Mouse (Mus musculus) forebrain, postnatal 0 days (tissue): ENCODE measurements at regions not wholly inside any gene's neighbourhood (a gene's known extent, or its start where the extent isn't known, plus 50 kb on each side); places are given as distances from the start of the nearest gene placed in this dataset.

ENCODE experiments used
- ATAC-seq: fragments of 200-750 bp; cut with Nextera tagmentation; 2 replicates; pipeline ENCODE4 v1.8.0; 2017; ENCODE audit warnings: mild to moderate bottlenecking, moderate library complexity
- DNase-seq: peaks from one replicate; pipeline ENCODE4 v3.0.0-alpha.2; 2015
- H3K27ac ChIP-seq: fragments of 300-500 bp; sonication (generic); 2 replicates; pipeline ENCODE4 v1.5.1; 2014; ENCODE audit warnings: low read depth, mild to moderate bottlenecking, antibody characterized with exemption, low read length, moderate library complexity, mixed read lengths
- H3K27me3 ChIP-seq: fragments of 300-500 bp; sonication (generic); 2 replicates; pipeline ENCODE4 v1.6.1; 2014; ENCODE audit warnings: mild to moderate bottlenecking, low read length, mixed read lengths; ENCODE audit not compliant: insufficient read depth
- H3K36me3 ChIP-seq: fragments of 300-500 bp; sonication (generic); 2 replicates; pipeline ENCODE4 v1.6.1; 2014; ENCODE audit warnings: mild to moderate bottlenecking, moderate library complexity; ENCODE audit not compliant: insufficient read depth
- H3K4me1 ChIP-seq: fragments of 300-500 bp; sonication (generic); 2 replicates; pipeline ENCODE4 v1.6.1; 2014; ENCODE audit warnings: antibody characterized with exemption; ENCODE audit not compliant: insufficient read depth
- H3K4me2 ChIP-seq: fragments of 300-500 bp; sonication (generic); 2 replicates; pipeline ENCODE4 v1.6.1; 2014; ENCODE audit warnings: low read depth, mild to moderate bottlenecking, moderate library complexity
- H3K4me3 ChIP-seq: fragments of 300-500 bp; sonication (generic); 2 replicates; pipeline ENCODE4 v1.5.1; 2014; ENCODE audit warnings: low read depth, low read length, mixed read lengths
- H3K9ac ChIP-seq: fragments of 300-500 bp; sonication (generic); 2 replicates; pipeline ENCODE4 v1.6.1; 2014; ENCODE audit warnings: mild to moderate bottlenecking
- H3K9me3 ChIP-seq: fragments of 300-500 bp; sonication (generic); 2 replicates; pipeline ENCODE4 v1.6.1; 2016; ENCODE audit warnings: low read length
- CTCF ChIP-seq: sonication (generic); IDR thresholded peaks from 2 replicates; pipeline ENCODE4 v1.5.1; 2016; ENCODE audit warnings: antibody characterized with exemption, control low read depth, low read depth
- WGBS: fragments of 180-500 bp; shearing (Covaris S2); extraction: QIAGEN DNeasy Blood & Tissue Kit; methylation state at CpG from one replicate; pipeline ENCODE4 v1.1.7; 2014; 5-methylcytosine and 5-hydroxymethylcytosine counted together

DNA sequence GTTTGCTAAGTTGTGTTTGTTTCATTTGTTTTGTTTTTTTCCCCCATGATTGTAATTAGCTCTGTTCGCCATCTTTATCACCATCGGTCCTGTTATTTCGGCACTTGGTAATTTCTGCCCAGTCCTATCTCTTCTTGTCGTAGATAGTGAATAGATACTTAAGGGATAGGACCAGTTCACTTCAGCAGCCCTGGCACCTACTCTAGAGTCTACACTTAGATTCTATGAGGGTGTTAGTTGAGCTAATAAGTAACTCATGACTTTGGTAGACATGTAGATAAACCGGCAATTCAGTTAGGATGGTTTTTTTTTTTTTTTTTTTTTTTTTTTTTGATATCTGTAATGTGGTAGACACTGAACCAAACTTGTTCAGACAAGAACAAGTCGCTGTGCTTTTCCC, 72.5 kb upstream of the Bmper start:
- DNase-seq (no peak), ATAC-seq (no peak)
- H3K27ac ChIP-seq, result no peak overlapping the region
- no peaks in the 10 kb centered on the region for H3K4me1 ChIP-seq
- H3K9ac ChIP-seq, result no peak overlapping the region
- H3K36me3 ChIP-seq, result no peaks in the 10 kb centered on the region
- no peak overlapping the region for H3K4me3 ChIP-seq
- no peaks in the 10 kb centered on the region for H3K9me3 ChIP-seq
- TF ChIP-seq CTCF, result no peak
- 93% methylated on average over 6 of the region's 6 CpGs for WGBS
- H3K27me3 ChIP-seq, result no peaks in the 10 kb centered on the region
- H3K4me2 ChIP-seq, result no peak overlapping the region

DNA sequence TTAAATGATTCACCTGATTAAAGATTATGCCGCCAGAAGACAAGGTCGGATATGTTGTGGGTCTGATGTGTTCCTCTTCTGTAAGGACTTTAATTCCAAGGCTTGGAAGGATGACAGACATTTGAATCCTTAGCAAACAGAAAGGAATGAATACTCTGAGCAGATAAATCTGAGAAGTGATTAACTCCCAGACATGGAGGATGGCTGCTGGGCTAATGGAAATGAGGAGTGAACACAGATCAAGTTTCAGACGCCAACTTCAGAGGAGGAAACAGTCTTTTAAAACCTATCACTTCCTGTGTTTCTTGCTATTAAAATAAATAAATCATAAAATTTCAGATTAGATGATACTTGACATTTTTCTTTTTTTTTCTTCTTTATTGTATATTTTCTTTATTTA, 72.0 kb upstream of the Bmper start:
- DNase-seq (no peak), ATAC-seq (no peak)
- H3K27me3 ChIP-seq, result no peaks in the 10 kb centered on the region
- H3K4me3 ChIP-seq, result no peak overlapping the region
- no peak overlapping the region for H3K9ac ChIP-seq
- H3K27ac ChIP-seq, result no peak overlapping the region
- no peak overlapping the region for H3K4me2 ChIP-seq
- H3K4me1 ChIP-seq, result no peaks in the 10 kb centered on the region
- H3K9me3 ChIP-seq, result no peaks in the 10 kb centered on the region
- WGBS, result 78% methylated on average over 3 of the region's 3 CpGs
- no peak for TF ChIP-seq CTCF
- no peaks in the 10 kb centered on the region for H3K36me3 ChIP-seq

DNA sequence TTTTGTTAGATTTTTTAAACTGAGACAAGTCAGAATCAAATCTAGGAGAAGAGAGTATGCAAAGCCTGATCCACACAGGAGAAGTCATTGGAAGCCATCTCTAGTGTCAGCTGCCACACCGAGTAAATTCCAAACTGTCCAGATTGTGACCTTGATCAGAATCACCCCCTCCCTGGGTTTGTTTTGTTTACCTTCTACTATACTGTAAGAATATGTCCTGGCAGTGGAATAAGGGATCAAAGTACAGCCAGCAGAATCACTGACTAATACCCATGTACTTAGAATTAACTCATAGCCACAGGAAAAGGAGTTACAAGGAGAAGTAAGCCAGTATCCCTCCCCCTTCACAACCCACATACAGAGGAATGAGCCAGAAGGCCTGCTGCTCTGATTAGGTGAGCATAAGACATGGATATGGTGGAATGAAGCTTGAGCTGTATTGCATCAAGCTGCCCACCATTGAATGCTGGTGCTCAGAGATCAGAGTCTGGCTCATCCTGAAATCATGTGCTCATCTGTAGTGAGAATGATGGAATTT, 70.9 kb upstream of the Bmper start:
- H3K36me3 ChIP-seq, result no peaks in the 10 kb centered on the region
- no peak overlapping the region for H3K27ac ChIP-seq
- WGBS, result 94% methylated on average over 1 of the region's 1 CpGs
- no peak overlapping the region for H3K4me3 ChIP-seq
- no peak for ATAC-seq
- no peaks in the 10 kb centered on the region for H3K9me3 ChIP-seq
- H3K9ac ChIP-seq, result no peak overlapping the region
- DNase-seq, result no peak
- H3K4me2 ChIP-seq, result no peak overlapping the region
- no peaks in the 10 kb centered on the region for H3K27me3 ChIP-seq
- no peaks in the 10 kb centered on the region for H3K4me1 ChIP-seq
- no peak for TF ChIP-seq CTCF

DNA sequence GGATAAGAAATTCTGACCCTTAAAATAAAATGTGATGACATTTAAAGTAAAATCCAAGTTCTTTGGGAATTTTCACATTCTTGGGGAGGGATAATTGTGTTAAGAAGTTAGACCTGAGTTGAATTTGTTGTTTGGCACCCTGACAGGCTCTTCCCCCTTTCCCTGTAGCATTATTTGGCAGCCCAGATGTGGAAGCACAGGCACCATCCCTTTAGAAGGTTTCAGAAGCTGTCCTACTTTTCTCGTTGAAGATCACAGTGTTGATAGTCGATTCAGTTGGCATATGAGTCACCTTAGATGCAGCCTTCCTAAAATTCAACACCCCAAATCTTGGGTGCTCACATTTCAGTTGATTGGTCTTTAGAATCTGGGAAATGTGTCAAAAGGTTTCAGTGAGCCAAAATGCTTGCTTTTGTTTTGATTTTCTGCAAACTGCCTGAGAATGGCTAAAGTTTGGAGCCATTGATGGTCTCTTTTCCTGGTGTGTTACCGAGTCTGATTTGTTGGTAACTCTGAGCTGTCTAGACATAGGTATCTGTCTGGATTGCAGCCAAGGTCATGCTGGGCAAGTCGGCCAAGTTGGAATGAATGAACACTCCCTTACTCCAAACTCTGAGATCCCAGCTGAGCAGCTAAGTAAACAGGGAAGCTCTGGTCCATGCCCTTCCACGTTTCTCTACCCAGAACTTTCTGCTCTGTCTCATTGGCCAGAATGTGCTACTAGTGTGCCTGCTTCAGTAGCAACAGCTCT, 65.9 kb upstream of the Bmper start:
- H3K4me2 ChIP-seq, result no peak overlapping the region
- no peak for ATAC-seq
- no peaks in the 10 kb centered on the region for H3K4me1 ChIP-seq
- WGBS, result 38% methylated on average over 5 of the region's 5 CpGs
- H3K9ac ChIP-seq, result no peak overlapping the region
- H3K9me3 ChIP-seq, result no peaks in the 10 kb centered on the region
- no peak for TF ChIP-seq CTCF
- no peaks in the 10 kb centered on the region for H3K36me3 ChIP-seq
- no peak for DNase-seq
- no peak overlapping the region for H3K4me3 ChIP-seq
- H3K27me3 ChIP-seq, result no peaks in the 10 kb centered on the region
- no peak overlapping the region for H3K27ac ChIP-seq

DNA sequence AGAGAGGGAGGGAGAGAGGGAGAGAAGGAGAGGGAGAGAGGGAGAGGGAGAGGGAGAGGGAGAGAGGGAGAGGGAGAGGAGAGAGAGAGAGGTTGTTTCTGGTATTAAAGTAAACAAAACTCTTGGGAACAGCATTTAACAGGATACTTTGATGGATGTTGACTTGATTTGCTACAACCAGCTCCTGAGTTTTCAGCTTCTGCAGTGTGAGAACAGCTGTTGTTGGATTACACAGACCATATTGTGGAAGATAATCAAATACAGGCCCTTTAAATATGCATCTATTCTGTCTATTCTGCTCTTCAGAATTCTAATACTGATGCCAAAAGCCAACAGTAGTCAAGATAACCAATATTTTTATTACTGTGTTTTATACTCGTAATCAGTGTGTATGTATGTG, 64.4 kb upstream of the Bmper start:
- Histone ChIP-seq H3K4me3 (no peak overlapping the region), H3K9ac (no peak overlapping the region), H3K27ac (no peak overlapping the region), H3K9me3 (no peaks in the 10 kb centered on the region), H3K27me3 (no peaks in the 10 kb centered on the region), H3K4me2 (no peak overlapping the region), H3K4me1 (no peaks in the 10 kb centered on the region), H3K36me3 (no peaks in the 10 kb centered on the region)
- 58% methylated on average over 1 of the region's 1 CpGs for WGBS
- ATAC-seq (no peak), DNase-seq (no peak)
- no peak for TF ChIP-seq CTCF

DNA sequence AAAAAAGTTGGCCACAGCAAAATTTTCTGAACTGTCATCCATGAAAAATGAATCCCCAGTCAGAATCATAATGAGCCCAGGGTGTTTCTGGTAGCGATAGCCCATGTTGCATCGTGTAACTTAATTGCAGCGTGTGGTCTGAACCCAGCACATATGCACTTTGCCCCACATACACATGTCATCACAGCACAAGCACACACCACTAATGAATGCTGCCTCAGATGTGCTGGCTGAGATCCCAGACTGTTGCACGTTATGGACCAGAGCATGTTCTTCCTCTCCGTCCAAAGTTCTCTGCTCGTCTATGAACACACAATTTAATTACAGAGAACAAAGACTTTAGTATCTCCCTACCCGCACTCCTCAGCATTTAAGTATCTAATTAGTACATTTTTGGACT, 61.5 kb upstream of the Bmper start:
- WGBS, result 37% methylated on average over 7 of the region's 7 CpGs
- Histone ChIP-seq H3K4me3 (no peak overlapping the region), H3K9me3 (no peaks in the 10 kb centered on the region), H3K27me3 (no peaks in the 10 kb centered on the region), H3K36me3 (no peaks in the 10 kb centered on the region), H3K4me1 (no peaks in the 10 kb centered on the region), H3K4me2 (no peak overlapping the region), H3K27ac (no peak overlapping the region), H3K9ac (no peak overlapping the region)
- DNase-seq (no peak), ATAC-seq (no peak)
- TF ChIP-seq CTCF, result no peak

DNA sequence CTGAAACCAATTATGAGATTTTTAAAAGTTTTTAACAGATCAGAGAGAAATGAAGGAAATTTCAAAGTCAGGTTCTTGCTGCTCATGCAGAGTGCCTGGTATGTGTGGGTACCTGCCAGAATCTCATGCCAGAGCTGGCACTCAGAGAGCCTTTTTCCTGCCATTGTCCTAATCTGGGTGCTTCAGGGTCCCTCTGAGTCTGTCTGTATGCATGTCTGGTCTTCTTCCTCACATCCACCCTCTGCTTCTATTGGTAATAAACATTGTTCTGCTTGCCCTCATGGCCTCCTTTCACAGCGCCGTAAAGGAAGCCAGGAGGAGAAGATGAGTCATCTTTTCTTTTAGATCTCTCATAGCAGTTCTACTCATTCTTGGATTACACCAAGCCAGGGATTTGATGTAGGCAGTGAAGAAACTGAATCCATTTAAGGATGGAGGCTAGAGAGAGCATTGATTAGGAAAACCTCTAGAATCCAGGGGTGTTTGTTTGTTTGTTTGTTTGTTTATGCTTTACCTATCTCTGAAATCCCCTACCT, 55.8 kb upstream of the Bmper start:
- Histone ChIP-seq H3K4me2 (no peak overlapping the region), H3K27ac (no peak overlapping the region), H3K9ac (no peak overlapping the region), H3K9me3 (no peaks in the 10 kb centered on the region), H3K36me3 (no peaks in the 10 kb centered on the region), H3K4me3 (no peak overlapping the region), H3K27me3 (no peaks in the 10 kb centered on the region), H3K4me1 (no peaks in the 10 kb centered on the region)
- no peak for TF ChIP-seq CTCF
- ATAC-seq, result no peak
- WGBS, result 81% methylated on average over 2 of the region's 2 CpGs
- DNase-seq, result no peak
